Mouse (Mus musculus) embryonic facial prominence, embryonic 11.5 days (tissue): Measurements from ENCODE around the gene Ttn. TPM values are rescaled to one million over a fixed set of nuclear protein-coding genes. Genes with fewer than 3 reads are reported as not detected.

ENCODE experiments used
- ATAC-seq: fragments of 200-750 bp; cut with Nextera tagmentation; replicated peaks from 2 replicates; pipeline ENCODE4 v1.8.0; 2017; ENCODE audit warnings: low read depth; ENCODE audit not compliant: insufficient number of reproducible peaks, low FRiP score, low TSS enrichment
- DNase-seq: peaks from one replicate; pipeline ENCODE4 v3.0.0-alpha.2; 2015; ENCODE audit warnings: low spot score
- H3K27ac ChIP-seq: fragments of 300-500 bp; sonication (generic); replicated peaks from 2 replicates; pipeline ENCODE4 v1.5.1; 2014; ENCODE audit warnings: mild to moderate bottlenecking, low read depth, low read length, control low read depth
- H3K27me3 ChIP-seq: fragments of 300-500 bp; sonication (generic); 2 replicates; pipeline ENCODE4 v1.6.1; 2014; ENCODE audit warnings: mild to moderate bottlenecking, low read length, moderate library complexity, mixed read lengths; ENCODE audit not compliant: control insufficient read depth, insufficient read depth
- H3K36me3 ChIP-seq: fragments of 300-500 bp; sonication (generic); replicated peaks from 2 replicates; pipeline ENCODE4 v1.6.1; 2014; ENCODE audit warnings: low read depth, mild to moderate bottlenecking, low read length, moderate library complexity, mixed read lengths; ENCODE audit not compliant: control insufficient read depth, insufficient read depth
- H3K4me1 ChIP-seq: fragments of 300-500 bp; sonication (generic); 2 replicates; pipeline ENCODE4 v1.6.1; 2014; ENCODE audit warnings: low read length, mixed read lengths; ENCODE audit not compliant: control insufficient read depth, insufficient read depth
- H3K4me2 ChIP-seq: fragments of 300-500 bp; sonication (generic); 2 replicates; pipeline ENCODE4 v1.6.1; 2014; ENCODE audit warnings: low read depth, mild to moderate bottlenecking, control low read depth, low read length, moderate library complexity
- H3K4me3 ChIP-seq: fragments of 300-500 bp; sonication (generic); 2 replicates; pipeline ENCODE4 v1.5.1; 2014; ENCODE audit warnings: low read depth, low read length, control low read depth
- H3K9ac ChIP-seq: fragments of 300-500 bp; sonication (generic); replicated peaks from 2 replicates; pipeline ENCODE4 v1.6.1; 2014; ENCODE audit warnings: mild to moderate bottlenecking, control low read depth, low read length
- H3K9me3 ChIP-seq: fragments of 300-500 bp; sonication (generic); replicated peaks from 2 replicates; pipeline ENCODE4 v1.6.1; 2016; ENCODE audit warnings: mild to moderate bottlenecking, low read length, inconsistent platforms, mixed read lengths; ENCODE audit not compliant: control insufficient read depth
- WGBS: fragments of 180-500 bp; shearing (Covaris S2); extraction: QIAGEN DNeasy Blood & Tissue Kit; methylation state at CpG from one replicate; pipeline ENCODE4 v1.1.7; 2014; 5-methylcytosine and 5-hydroxymethylcytosine counted together
- polyA plus RNA-seq: library from polyadenylated mRNA; unstranded; fragments of >200 nt; fragmentation: Nextera tagmentation; extraction: Ambion mirVana; gene quantifications from 2 replicates; pipeline ENCODE4 v1.2.1, GENCODE M21; 2014

Ttn gene
- polyA plus RNA-seq, 1 experiment from 2014 or later = 5.0 TPM

- no peak for ATAC-seq
- no peaks in the 10 kb centered on the region for H3K27me3 ChIP-seq
- 93% methylated on average over 10 of the region's 10 CpGs for WGBS
Observed at GRCm38 (mm10) chr2:76914959-76915358, 67.4 kb downstream of the Ttn start.

DNA sequence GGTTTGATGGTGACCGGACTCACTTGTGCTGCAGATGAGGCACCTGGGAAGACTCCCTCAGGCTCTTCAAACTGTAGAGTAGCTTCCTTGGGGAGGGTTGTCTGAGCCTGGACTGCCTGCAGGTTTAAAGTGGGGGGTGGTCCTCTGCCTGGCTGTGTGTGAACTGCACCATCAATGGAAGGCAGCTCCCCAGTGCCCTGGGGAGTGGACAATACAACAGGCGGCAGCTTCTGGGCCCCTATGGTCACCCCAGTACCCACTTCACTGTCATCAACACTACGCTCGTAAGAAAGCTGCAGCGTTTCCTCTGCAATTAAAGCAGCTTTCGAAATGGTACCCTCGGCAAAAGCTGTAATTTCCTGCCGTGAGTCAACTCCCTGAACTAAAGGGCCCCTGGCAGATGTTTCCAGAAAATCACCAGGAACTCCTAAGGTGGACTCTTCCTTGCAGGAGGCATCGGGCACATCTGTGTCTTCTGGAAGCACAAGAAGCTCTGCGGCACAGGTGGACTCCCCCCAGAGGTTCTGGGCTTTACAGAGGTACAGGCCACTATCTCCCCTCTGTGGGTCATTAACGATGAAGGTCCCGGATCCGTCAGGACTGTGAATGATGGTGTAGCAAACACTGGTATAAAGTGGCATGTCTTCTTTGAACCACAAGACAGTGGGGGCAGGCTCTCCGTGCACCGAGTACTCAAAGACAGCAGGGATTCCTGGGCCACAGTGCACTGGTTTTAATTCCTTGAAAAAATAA, 73.5 kb downstream of the Ttn start:
- H3K27ac ChIP-seq = no peak overlapping the region
- no peak for ATAC-seq
- no peaks in the 10 kb centered on the region for H3K9me3 ChIP-seq
- no peak overlapping the region for H3K9ac ChIP-seq
- H3K36me3 ChIP-seq = no peaks in the 10 kb centered on the region
- DNase-seq = no peak
- WGBS = 65% methylated on average over 15 of the region's 15 CpGs
- no peaks in the 10 kb centered on the region for H3K27me3 ChIP-seq
- no peak overlapping the region for H3K4me3 ChIP-seq
- H3K4me2 ChIP-seq = no peak overlapping the region
- no peaks in the 10 kb centered on the region for H3K4me1 ChIP-seq

More at GRCm38 (mm10) chr2:76914959-76915358, 67.4 kb downstream of the Ttn start:
- H3K9ac ChIP-seq = no peak overlapping the region
- no peaks in the 10 kb centered on the region for H3K36me3 ChIP-seq
- no peak for DNase-seq
- H3K4me3 ChIP-seq = no peak overlapping the region
- no peak overlapping the region for H3K4me2 ChIP-seq
- no peaks in the 10 kb centered on the region for H3K9me3 ChIP-seq
- no peak overlapping the region for H3K27ac ChIP-seq
- no peaks in the 10 kb centered on the region for H3K4me1 ChIP-seq

- Histone ChIP-seq H3K4me2 (no peak overlapping the region), H3K36me3 (no peaks in the 10 kb centered on the region), H3K4me3 (no peak overlapping the region), H3K27ac (no peak overlapping the region), H3K9ac (no peak overlapping the region), H3K4me1 (no peaks in the 10 kb centered on the region), H3K27me3 (no peaks in the 10 kb centered on the region), H3K9me3 (no peaks in the 10 kb centered on the region)
- 94% methylated on average over 11 of the region's 11 CpGs for WGBS
- no peak for ATAC-seq
- no peak for DNase-seq
Observed at GRCm38 (mm10) chr2:76903351-76903750, 79.0 kb downstream of the Ttn start.

DNA sequence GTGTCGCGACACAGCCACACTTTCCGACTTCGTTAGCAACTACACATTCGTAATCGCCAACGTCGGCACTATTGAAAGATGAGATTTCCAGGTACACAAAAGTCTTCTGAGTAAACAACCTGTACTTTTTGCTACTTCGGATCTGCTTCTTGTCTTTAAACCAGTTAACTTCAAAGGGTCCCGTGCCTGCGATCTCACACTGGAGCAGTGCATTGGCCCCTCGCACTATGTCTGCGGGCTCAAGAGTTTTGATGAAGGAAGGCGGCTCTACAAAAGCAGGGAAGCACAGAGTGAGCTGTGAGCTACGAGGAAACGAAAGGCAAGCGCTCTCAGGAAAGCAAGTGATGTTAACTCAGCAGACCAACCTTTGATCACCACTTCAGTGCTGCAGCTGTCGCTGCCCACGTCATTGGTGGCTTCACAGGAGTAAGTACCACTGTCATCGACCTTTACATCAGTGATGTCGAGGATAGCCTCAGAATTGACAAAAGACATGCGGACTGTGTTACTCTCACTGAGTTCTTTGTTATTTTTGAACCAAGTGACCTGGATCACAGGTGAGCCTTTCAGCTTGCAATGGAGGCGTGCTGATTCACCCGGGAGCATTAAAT, 80.8 kb downstream of the Ttn start:
- H3K4me3 ChIP-seq = no peak overlapping the region
- no peaks in the 10 kb centered on the region for H3K36me3 ChIP-seq
- WGBS = 91% methylated on average over 24 of the region's 24 CpGs
- no peak overlapping the region for H3K9ac ChIP-seq
- H3K4me1 ChIP-seq = no peaks in the 10 kb centered on the region
- ATAC-seq (no peak), DNase-seq (no peak)
- H3K27me3 ChIP-seq = no peaks in the 10 kb centered on the region
- no peaks in the 10 kb centered on the region for H3K9me3 ChIP-seq
- H3K27ac ChIP-seq = no peak overlapping the region
- no peak overlapping the region for H3K4me2 ChIP-seq

- ATAC-seq (no peak), DNase-seq (no peak)
- no peak overlapping the region for H3K9ac ChIP-seq
- no peak overlapping the region for H3K27ac ChIP-seq
- H3K9me3 ChIP-seq = no peaks in the 10 kb centered on the region
- no peaks in the 10 kb centered on the region for H3K27me3 ChIP-seq
- no peak overlapping the region for H3K4me2 ChIP-seq
- H3K4me1 ChIP-seq = no peaks in the 10 kb centered on the region
- H3K36me3 ChIP-seq = no peaks in the 10 kb centered on the region
- H3K4me3 ChIP-seq = no peak overlapping the region
- WGBS = 94% methylated on average over 11 of the region's 11 CpGs
Observed at GRCm38 (mm10) chr2:76899886-76900285, 82.5 kb downstream of the Ttn start.

DNA sequence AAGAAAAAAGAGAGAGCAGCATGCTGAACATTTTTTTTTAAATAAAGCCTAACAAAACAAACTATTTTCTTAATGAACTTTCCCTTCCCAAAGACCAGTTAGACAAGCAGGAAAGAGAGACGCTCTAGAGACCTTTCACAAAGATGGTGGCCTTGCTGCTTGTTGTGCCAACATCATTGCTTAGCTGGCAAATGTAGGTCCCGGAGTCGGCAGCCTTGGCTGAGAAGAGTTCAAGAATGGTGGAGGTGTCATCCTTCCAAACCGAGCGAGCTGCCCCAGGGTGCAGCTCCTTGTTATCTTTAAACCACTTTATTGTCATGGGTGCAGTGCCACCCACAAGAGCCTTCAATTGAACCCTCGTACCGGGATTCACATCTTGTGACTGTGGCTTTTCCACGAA, 85.4 kb downstream of the Ttn start:
- Histone ChIP-seq H3K27me3 (no peaks in the 10 kb centered on the region), H3K9me3 (no peaks in the 10 kb centered on the region), H3K4me1 (no peaks in the 10 kb centered on the region), H3K36me3 (no peaks in the 10 kb centered on the region), H3K9ac (no peak overlapping the region), H3K27ac (no peak overlapping the region), H3K4me3 (no peak overlapping the region), H3K4me2 (no peak overlapping the region)
- 89% methylated on average over 8 of the region's 8 CpGs for WGBS
- DNase-seq = no peak
- no peak for ATAC-seq

GRCm38 (mm10) chr2:76895327-76895726, 87.0 kb downstream of the Ttn start:
- WGBS = 91% methylated on average over 4 of the region's 4 CpGs
- Histone ChIP-seq H3K4me3 (no peak overlapping the region), H3K36me3 (no peaks in the 10 kb centered on the region), H3K9me3 (no peaks in the 10 kb centered on the region), H3K9ac (no peak overlapping the region), H3K4me2 (no peak overlapping the region), H3K27me3 (no peaks in the 10 kb centered on the region), H3K4me1 (no peaks in the 10 kb centered on the region), H3K27ac (no peak overlapping the region)
- DNase-seq (no peak), ATAC-seq (no peak)

GRCm38 (mm10) chr2:76888721-76889120, 93.6 kb downstream of the Ttn start:
- Histone ChIP-seq H3K9me3 (no peaks in the 10 kb centered on the region), H3K36me3 (no peaks in the 10 kb centered on the region), H3K4me1 (no peaks in the 10 kb centered on the region), H3K4me2 (no peak overlapping the region), H3K27ac (no peak overlapping the region), H3K9ac (no peak overlapping the region), H3K4me3 (no peak overlapping the region), H3K27me3 (no peaks in the 10 kb centered on the region)
- ATAC-seq = no peak
- 90% methylated on average over 7 of the region's 7 CpGs for WGBS
- DNase-seq = no peak
